Mouse (Mus musculus) intestine, postnatal 0 days (tissue): ENCODE data around the gene Celsr2. TPM values are rescaled to one million over a fixed set of nuclear protein-coding genes. Genes with fewer than 3 reads are reported as not detected.
A peak's percentile ranks its signal among the peaks of the same experiment; 100 is the strongest.

Source experiments
- ATAC-seq: fragments of 200-750 bp; cut with Nextera tagmentation; 2 replicates; pipeline ENCODE4 v1.8.0; 2017; ENCODE audit warnings: mild to moderate bottlenecking, moderate TSS enrichment, moderate library complexity
- H3K27ac ChIP-seq: fragments of 300-500 bp; sonication (generic); 2 replicates; pipeline ENCODE4 v1.5.1; 2014; ENCODE audit warnings: mild to moderate bottlenecking, low read depth, low read length, moderate library complexity
- H3K27me3 ChIP-seq: fragments of 300-500 bp; sonication (generic); replicated peaks from 2 replicates; pipeline ENCODE4 v1.6.1; 2014; ENCODE audit warnings: low read length, mixed read lengths; ENCODE audit not compliant: control insufficient read depth, insufficient read depth
- H3K36me3 ChIP-seq: fragments of 300-500 bp; sonication (generic); 2 replicates; pipeline ENCODE4 v1.6.1; 2014; ENCODE audit warnings: mild to moderate bottlenecking, moderate library complexity; ENCODE audit not compliant: control insufficient read depth, insufficient read depth
- H3K4me1 ChIP-seq: fragments of 300-500 bp; sonication (generic); replicated peaks from 2 replicates; pipeline ENCODE4 v1.6.1; 2014; ENCODE audit warnings: antibody characterized with exemption, low read length, mixed read lengths; ENCODE audit not compliant: control insufficient read depth, insufficient read depth
- H3K4me2 ChIP-seq: fragments of 300-500 bp; sonication (generic); replicated peaks from 2 replicates; pipeline ENCODE4 v1.6.1; 2014; ENCODE audit warnings: low read depth, mild to moderate bottlenecking, moderate library complexity
- H3K4me3 ChIP-seq: fragments of 300-500 bp; sonication (generic); 2 replicates; pipeline ENCODE4 v1.5.1; 2014; ENCODE audit warnings: low read depth, low read length
- H3K9ac ChIP-seq: fragments of 300-500 bp; sonication (generic); 2 replicates; pipeline ENCODE4 v1.6.1; 2014; ENCODE audit warnings: mild to moderate bottlenecking, low read depth, low read length
- H3K9me3 ChIP-seq: fragments of 300-500 bp; sonication (generic); 2 replicates; pipeline ENCODE4 v1.6.1; 2016; ENCODE audit warnings: mixed run types; ENCODE audit not compliant: control insufficient read depth
- CTCF ChIP-seq: sonication (generic); IDR thresholded peaks from 2 replicates; pipeline ENCODE4 v1.5.1; 2016; ENCODE audit warnings: low read depth, mild to moderate bottlenecking, control low read depth, antibody characterized with exemption, moderate library complexity
- WGBS: fragments of 180-500 bp; shearing (Covaris S2); extraction: QIAGEN DNeasy Blood & Tissue Kit; methylation state at CpG from one replicate; pipeline ENCODE4 v1.1.7; 2014; 5-methylcytosine and 5-hydroxymethylcytosine counted together
- polyA plus RNA-seq: library from polyadenylated mRNA; unstranded; fragments of >200 nt; fragmentation: Nextera tagmentation; extraction: Ambion mirVana; gene quantifications from 2 replicates; pipeline ENCODE4 v1.2.1, GENCODE M21; 2015

Celsr2 gene
- polyA plus RNA-seq, 1 experiment from 2014 or later, result 0.50 TPM

DNA sequence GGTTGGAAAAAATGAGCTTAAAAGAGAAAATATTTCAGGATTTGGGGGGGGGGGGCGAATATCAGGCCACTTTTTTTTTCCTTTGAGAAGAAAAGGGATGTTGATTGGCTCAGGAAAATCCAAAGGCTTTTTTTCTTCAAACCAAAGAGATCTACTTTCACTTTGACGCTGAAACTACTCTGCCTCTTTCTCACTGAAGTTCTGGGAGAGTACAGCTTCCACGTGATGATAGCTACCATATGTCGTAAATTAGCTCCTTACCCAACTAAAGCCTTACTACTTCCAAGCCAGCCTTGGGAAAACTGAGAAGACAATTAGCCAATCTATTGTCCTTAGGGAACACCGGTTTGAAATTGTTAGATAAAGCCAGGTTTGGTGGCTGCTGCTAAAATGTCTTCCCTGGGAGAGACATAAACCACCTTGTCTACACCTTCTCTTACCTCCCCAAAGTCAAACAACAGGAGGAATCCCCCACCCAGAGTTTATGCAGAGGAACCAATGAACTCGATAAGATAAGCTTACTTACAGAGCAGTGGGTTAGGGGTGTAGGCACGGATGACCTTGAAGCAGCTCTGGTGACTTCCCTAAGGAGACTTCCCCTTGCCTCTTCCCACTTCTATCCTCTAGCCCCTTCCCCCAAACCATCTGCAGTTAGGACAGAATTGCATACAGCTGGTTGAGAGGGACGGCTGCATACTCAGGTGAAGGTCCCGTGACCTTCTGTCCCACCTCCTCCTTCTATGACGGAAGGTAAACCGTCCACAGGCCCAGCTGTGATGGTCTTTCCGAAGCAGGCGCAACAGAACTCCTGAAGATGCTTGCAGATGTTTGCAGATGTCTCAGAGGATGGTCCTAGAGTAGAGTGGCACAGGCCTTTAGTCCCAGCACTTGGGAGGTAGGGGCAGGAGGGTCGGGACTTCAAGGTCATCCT lies 33.1 kb downstream of the Celsr2 start:
- no peak for TF ChIP-seq CTCF
- Histone ChIP-seq H3K4me2 (peak overlapping the region; percentile 75), H3K9ac (no peak overlapping the region), H3K9me3 (no peaks in the 10 kb centered on the region), H3K4me3 (peak overlapping the region; percentile 14; the same call in 1 of the 2 replicates), H3K27me3 (no peaks in the 10 kb centered on the region), H3K4me1 (no peaks in the 10 kb centered on the region), H3K27ac (no peak overlapping the region; the same call in 1 of the 2 replicates), H3K36me3 (no peaks in the 10 kb centered on the region)
- ATAC-seq, result no peak
- 51% methylated on average over 14 of the region's 14 CpGs for WGBS

DNA sequence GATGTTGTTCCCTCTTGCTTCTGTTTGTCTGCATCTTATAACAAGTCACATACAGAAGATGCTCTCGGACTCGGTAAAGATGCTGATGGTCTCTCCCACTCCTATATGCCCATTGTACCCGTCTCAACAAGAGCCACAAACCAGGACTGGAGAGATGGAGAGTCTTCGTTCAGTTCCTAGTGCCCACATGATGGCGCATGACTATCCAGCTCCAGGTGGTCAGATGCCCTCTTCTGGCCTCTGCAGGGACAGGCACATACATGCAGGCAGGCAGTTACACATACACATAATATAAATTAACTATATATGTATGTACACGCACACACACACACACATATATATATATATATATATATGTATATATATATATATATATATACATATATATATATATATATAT lies 34.7 kb downstream of the Celsr2 start:
- no peaks in the 10 kb centered on the region for H3K9me3 ChIP-seq
- no peaks in the 10 kb centered on the region for H3K27me3 ChIP-seq
- ATAC-seq, result no peak
- H3K27ac ChIP-seq, result no peak overlapping the region
- no peaks in the 10 kb centered on the region for H3K4me1 ChIP-seq
- WGBS, result 83% methylated on average over 6 of the region's 6 CpGs
- no peak overlapping the region for H3K9ac ChIP-seq
- no peak overlapping the region for H3K4me3 ChIP-seq
- peak; percentile 74 for TF ChIP-seq CTCF
- no peaks in the 10 kb centered on the region for H3K36me3 ChIP-seq
- H3K4me2 ChIP-seq, result no peak overlapping the region

DNA sequence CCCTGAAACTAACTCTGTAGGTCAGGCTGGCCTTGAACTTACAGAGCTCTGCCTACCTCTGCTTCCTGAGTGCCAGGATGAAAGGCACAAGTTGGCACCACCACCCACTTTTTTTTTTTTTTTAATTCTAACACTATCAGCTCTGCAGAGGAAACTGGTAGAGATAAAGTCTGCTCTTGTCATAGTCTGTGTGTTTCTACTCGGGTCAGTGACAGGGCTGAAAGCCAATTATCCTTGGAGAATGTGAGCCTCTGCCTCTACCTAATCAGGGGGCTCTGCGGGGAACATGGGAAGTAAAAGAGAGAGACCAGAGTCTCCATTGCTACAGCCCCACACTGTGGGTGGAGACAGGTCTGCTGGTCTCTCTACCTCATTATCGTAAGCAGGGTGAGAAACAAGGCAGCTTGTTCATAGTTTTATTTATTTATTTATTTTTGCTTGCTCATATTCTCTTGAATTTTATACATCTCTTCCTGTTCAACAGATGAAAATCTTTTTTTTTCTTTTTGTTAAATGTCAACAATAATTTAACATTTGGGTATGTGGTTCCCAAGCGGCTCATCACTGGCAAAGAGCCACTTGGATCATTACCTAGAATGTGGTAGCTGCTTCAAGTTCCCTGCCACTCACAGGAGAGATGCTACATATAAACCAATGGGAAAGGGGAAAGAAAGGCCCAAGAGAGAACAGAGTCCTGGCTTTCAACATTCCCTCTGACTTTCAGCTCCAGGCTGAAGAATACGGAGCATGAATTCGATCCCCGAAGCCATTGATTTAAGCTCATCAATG lies 36.3 kb downstream of the Celsr2 start:
- Histone ChIP-seq H3K4me3 (no peak overlapping the region), H3K27me3 (no peaks in the 10 kb centered on the region), H3K9ac (no peak overlapping the region), H3K4me1 (no peaks in the 10 kb centered on the region), H3K36me3 (no peaks in the 10 kb centered on the region), H3K9me3 (no peaks in the 10 kb centered on the region), H3K4me2 (no peak overlapping the region), H3K27ac (no peak overlapping the region)
- 82% methylated on average over 7 of the region's 7 CpGs for WGBS
- no peak for TF ChIP-seq CTCF
- ATAC-seq, result no peak

DNA sequence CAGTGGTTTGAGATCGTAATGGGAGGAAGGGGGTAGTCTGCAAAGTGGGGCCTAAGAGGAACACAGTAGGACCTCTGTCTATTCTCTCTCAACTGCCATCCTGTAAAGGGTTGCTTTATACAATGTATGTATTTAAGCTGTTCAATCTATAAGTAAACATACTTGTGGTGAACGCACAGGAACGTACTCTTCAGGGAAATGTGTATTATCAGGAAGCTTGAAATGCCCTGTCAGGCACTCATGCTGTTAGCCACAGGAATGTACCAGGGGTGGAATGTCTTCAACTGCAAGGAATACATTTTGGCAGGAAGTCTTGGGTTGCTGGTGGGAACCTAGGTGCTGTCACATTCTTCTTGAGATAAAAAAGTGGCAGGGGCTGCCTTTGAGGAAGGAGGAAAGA lies 42.7 kb downstream of the Celsr2 start:
- Histone ChIP-seq H3K36me3 (no peaks in the 10 kb centered on the region), H3K4me1 (no peaks in the 10 kb centered on the region), H3K9ac (no peak overlapping the region), H3K27ac (no peak overlapping the region), H3K9me3 (no peaks in the 10 kb centered on the region), H3K27me3 (no peaks in the 10 kb centered on the region), H3K4me3 (no peak overlapping the region), H3K4me2 (no peak overlapping the region)
- ATAC-seq, result no peak
- 43% methylated on average over 3 of the region's 3 CpGs for whole genome bisulfite sequencing
- no peak for TF ChIP-seq CTCF

DNA sequence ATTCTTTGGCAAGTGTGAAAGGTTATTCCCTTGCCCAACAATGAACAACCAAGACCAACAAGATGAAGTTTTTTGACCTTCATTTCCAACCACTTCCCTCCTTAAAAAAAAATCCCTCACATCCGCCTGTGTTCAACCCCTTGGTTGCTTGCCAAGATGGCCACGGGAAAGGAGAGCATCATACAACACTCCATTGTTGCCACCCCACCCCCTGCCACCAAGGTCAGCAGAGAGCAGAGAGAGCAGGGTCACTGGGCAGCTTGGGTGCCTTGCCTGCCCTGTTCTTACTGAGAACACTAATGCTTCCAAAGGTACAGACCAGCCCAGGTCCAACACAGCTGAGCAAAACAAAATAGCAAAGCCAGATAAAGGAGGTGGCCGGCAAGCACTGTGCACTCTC lies 43.1 kb downstream of the Celsr2 start:
- WGBS, result 50% methylated on average over 3 of the region's 3 CpGs

DNA sequence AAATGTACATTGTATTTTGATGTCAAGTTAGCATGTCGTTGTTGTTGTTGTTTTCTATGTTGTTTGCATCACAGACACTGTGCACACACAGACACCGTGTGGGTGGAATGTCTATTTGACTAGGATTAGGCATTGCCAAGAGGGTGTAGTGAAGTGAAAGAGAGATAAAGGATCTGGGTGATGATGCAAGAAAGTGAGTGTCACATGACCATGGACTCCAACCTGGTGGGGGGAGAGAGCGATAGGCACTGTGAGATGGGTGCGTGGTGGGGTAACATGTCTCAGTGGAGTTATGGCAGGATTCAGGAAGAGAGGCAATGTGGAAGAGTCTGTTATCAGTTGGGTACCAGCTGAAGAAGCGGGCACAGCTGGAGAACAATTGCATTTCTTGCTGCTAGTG lies 46.6 kb downstream of the Celsr2 start:
- Histone ChIP-seq H3K27me3 (no peaks in the 10 kb centered on the region), H3K9me3 (no peaks in the 10 kb centered on the region), H3K27ac (no peak overlapping the region), H3K4me3 (no peak overlapping the region), H3K4me2 (no peak overlapping the region), H3K4me1 (no peaks in the 10 kb centered on the region), H3K36me3 (no peaks in the 10 kb centered on the region), H3K9ac (no peak overlapping the region)
- TF ChIP-seq CTCF, result no peak
- WGBS, result 53% methylated on average over 5 of the region's 5 CpGs
- no peak for ATAC-seq

More for the DNA sequence above, 43.1 kb downstream of the Celsr2 start:
- H3K9ac ChIP-seq, result no peak overlapping the region
- no peak overlapping the region for H3K4me3 ChIP-seq
- no peak overlapping the region for H3K4me2 ChIP-seq
- H3K36me3 ChIP-seq, result no peaks in the 10 kb centered on the region
- H3K4me1 ChIP-seq, result no peaks in the 10 kb centered on the region
- no peak overlapping the region for H3K27ac ChIP-seq
- no peak for ATAC-seq
- no peaks in the 10 kb centered on the region for H3K27me3 ChIP-seq
- no peaks in the 10 kb centered on the region for H3K9me3 ChIP-seq
- TF ChIP-seq CTCF, result no peak
